Mouse (Mus musculus): ENCODE results near the gene Raver1.
A peak's percentile ranks its signal among the peaks of the same experiment; 100 is the strongest.

- TF ChIP-seq POLR2A (IDR thresholded peaks at IDR 0.05; ENCODE audit: insufficient read depth, low read depth, low read length) = no peak
- peak; percentile 77 for TF ChIP-seq CTCF (IDR thresholded peaks at IDR 0.05)
These were observed 45.4 kb upstream of the Raver1 start for GRCm38 (mm10) chr9:21137229-21137628.

All from heart, adult 2 months (tissue).